Mouse (Mus musculus) embryonic fibroblast, embryonic 13.5 days (primary cell): ENCODE measurements around the gene Lyg2. TPM values are rescaled to one million over a fixed set of nuclear protein-coding genes. Genes with fewer than 3 reads are reported as not detected.
A peak's percentile ranks its signal among the peaks of the same experiment; 100 is the strongest.

Experiments
- H3K27ac ChIP-seq: 2 replicates; pipeline ENCODE4 v1.5.1; 2012; ENCODE audit warnings: low read length, control low read depth, inconsistent platforms; ENCODE audit not compliant: insufficient read depth
- H3K4me1 ChIP-seq: 2 replicates; pipeline ENCODE4 v1.6.1; 2011; ENCODE audit warnings: low read length; ENCODE audit not compliant: control insufficient read depth, insufficient read depth
- H3K4me3 ChIP-seq: 2 replicates; pipeline ENCODE4 v1.5.1; 2011; ENCODE audit warnings: mild to moderate bottlenecking, control low read depth, low read length; ENCODE audit not compliant: insufficient read depth
- CTCF ChIP-seq: IDR thresholded peaks from 2 replicates; pipeline ENCODE4 v1.5.1; 2011; ENCODE audit warnings: mild to moderate bottlenecking, control low read depth, low read length, moderate library complexity, borderline replicate concordance; ENCODE audit not compliant: insufficient read depth
- POLR2A ChIP-seq: IDR thresholded peaks from 2 replicates; pipeline ENCODE4 v1.6.1; 2011; ENCODE audit warnings: low read depth, mild to moderate bottlenecking, control low read depth, low read length, moderate library complexity
- polyA plus RNA-seq: library from polyadenylated mRNA; stranded (reverse); fragments of >200 nt; gene quantifications from 2 replicates; pipeline ENCODE4 v1.2.4, GENCODE M21; 2011; ENCODE audit warnings: low read depth; ENCODE audit not compliant: missing spikeins, insufficient read length

Lyg2 gene
- polyA plus RNA-seq, 1 experiment, result not detected

GRCm38 (mm10) chr1:37889206-37889605 is 27.1 kb downstream of the Lyg2 start:
- no peak overlapping the region for H3K27ac ChIP-seq
- no peak for TF ChIP-seq CTCF
- no peak for TF ChIP-seq POLR2A
- peak overlapping the region; percentile 85 for H3K4me3 ChIP-seq
- peaks cover 9% of the 10 kb centered on the region for H3K4me1 ChIP-seq

- Histone ChIP-seq H3K4me3 (no peak overlapping the region), H3K27ac (no peak overlapping the region)
These were observed 31.8 kb downstream of the Lyg2 start for GRCm38 (mm10) chr1:37884451-37884850.

GRCm38 (mm10) chr1:37883411-37883810 is 32.9 kb downstream of the Lyg2 start:
- TF ChIP-seq POLR2A (no peak), CTCF (no peak)
- H3K4me3 ChIP-seq, result no peak overlapping the region
- H3K4me1 ChIP-seq, result 0 out of 2 replicates have a peak, but pooled peaks cover 2% of the 10 kb centered on the region
- H3K27ac ChIP-seq, result no peak overlapping the region

More at GRCm38 (mm10) chr1:37884451-37884850, 31.8 kb downstream of the Lyg2 start:
- H3K4me1 ChIP-seq, result peaks cover 5% of the 10 kb centered on the region; the same call in 1 of the 2 replicates
- TF ChIP-seq POLR2A, result no peak
- TF ChIP-seq CTCF, result no peak

DNA sequence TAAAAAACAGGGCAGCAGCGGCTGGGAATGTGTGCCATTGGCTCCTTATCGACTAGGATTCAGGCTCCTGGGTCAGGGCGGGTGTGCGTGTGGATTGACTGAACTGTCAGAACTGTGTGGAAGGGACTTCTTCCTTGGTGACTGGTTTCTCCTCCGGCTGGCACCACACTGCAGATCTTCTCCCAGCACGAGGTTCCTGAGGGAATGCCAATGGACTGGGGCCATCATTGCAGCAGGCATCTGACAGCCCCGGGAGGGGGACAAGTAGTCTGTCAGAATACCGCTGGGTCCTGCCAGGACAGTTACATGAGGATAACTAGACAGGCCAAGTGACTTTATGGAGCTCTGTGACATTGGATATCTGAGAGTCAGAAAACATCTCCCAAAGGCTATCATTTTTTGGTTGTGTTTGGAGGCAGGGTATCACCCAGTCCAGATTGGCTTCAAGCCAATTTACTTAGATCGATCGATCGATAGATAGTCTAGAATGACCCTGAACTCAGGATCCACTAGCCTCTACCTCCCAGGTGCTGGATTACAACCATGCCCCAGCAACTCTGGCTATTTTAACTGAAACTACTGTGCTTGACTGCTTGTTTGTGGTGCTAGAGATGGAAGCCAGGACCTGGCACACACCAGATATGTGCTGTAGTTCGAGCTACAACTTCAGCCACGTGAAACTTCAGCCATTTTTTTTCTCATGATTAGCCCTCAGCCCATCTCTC is 38.4 kb downstream of the Lyg2 start:
- H3K4me3 ChIP-seq, result no peak overlapping the region
- no peak for TF ChIP-seq CTCF
- TF ChIP-seq POLR2A, result no peak
- H3K27ac ChIP-seq, result no peak overlapping the region
- H3K4me1 ChIP-seq, result no peaks in the 10 kb centered on the region

DNA sequence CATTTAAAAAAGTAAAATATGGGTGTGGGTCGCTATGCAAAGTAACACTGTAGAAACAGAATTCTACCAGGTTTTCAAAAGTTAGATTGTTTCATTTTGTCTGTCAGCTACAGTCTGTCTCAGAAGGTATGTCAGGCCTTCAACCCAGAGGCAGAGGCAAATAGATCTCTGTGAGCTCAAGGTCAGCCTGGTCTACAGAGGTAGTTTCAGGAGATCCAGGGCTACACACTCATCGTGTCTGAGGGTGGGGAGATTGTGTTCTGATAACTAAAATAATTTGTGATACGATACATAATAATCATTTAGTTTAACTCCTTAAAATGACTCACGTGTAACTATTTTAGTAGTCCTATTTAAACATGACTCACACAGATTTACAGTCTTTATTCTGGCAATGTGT is 43.1 kb downstream of the Lyg2 start:
- Histone ChIP-seq H3K4me1 (peaks cover 4% of the 10 kb centered on the region), H3K27ac (peak overlapping the region; percentile 23; the same call in 1 of the 2 replicates), H3K4me3 (peak overlapping the region; percentile 83)
- TF ChIP-seq POLR2A, result no peak
- no peak for TF ChIP-seq CTCF

GRCm38 (mm10) chr1:37872131-37873067 is 43.9 kb downstream of the Lyg2 start:
- Histone ChIP-seq H3K4me3 (peak overlapping the region; percentile 83), H3K27ac (peak overlapping the region; percentile 95), H3K4me1 (peaks cover 4% of the 10 kb centered on the region)
- TF ChIP-seq CTCF (no peak), POLR2A (peak; percentile 55)

DNA sequence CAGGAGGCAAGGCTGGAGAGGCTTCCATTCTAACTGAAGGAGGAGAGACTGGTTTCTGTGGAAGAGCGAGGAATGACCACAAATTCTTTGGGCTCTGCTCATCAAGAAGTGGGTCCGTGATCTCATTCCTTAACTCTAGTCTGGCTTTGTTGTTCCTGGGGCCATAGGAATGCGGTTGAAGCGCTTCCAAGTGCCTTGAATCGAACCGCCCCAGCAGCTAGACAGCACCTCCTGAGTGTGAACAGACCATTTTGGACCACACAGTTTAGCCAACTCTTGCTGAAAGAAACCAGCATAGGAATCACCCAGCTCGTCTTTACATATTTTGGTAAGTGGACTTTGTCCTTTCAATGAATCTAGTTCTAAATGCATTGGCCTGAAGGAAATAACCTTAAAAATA is 44.6 kb downstream of the Lyg2 start, which contains the start of gene Lipt1:
Gene Lipt1 (plus strand): TSS at position 35 of the 400 bp plus-strand sequence.
- H3K27ac ChIP-seq, result peak within 1 kb of the TSS; percentile 95
- H3K4me1 ChIP-seq, result peaks cover 4% of the 10 kb centered on the region
- TF ChIP-seq CTCF (no peak), POLR2A (no peak; the same call in 1 of the 2 replicates)
- H3K4me3 ChIP-seq, result peak within 1 kb of the TSS; percentile 83

GRCm38 (mm10) chr1:37869362-37869761 is 46.9 kb downstream of the Lyg2 start:
- Histone ChIP-seq H3K4me3 (no peak overlapping the region), H3K4me1 (peaks cover 6% of the 10 kb centered on the region), H3K27ac (no peak overlapping the region)
- no peak for TF ChIP-seq POLR2A
- TF ChIP-seq CTCF, result no peak

GRCm38 (mm10) chr1:37868640-37869039 is 47.7 kb downstream of the Lyg2 start:
- TF ChIP-seq CTCF, result no peak
- TF ChIP-seq POLR2A, result no peak
- no peak overlapping the region for H3K27ac ChIP-seq
- H3K4me1 ChIP-seq, result peaks cover 6% of the 10 kb centered on the region
- no peak overlapping the region for H3K4me3 ChIP-seq
